Mouse (Mus musculus) thymus, adult 2 months (tissue): Measurements from ENCODE around the gene Rptor. TPM values are rescaled to one million over a fixed set of nuclear protein-coding genes. Genes with fewer than 3 reads are reported as not detected.

Source experiments
- DNase-seq: peaks from one replicate; pipeline ENCODE4 v3.0.0; 2021
- H3K27ac ChIP-seq: fragments of 200-500 bp; 2 replicates; pipeline ENCODE4 v1.5.1; 2012; ENCODE audit warnings: low read length, control low read depth; ENCODE audit not compliant: control insufficient read depth, insufficient read depth
- H3K27me3 ChIP-seq: fragments of 200-500 bp; 2 replicates; pipeline ENCODE4 v1.6.1; 2012; ENCODE audit warnings: mild to moderate bottlenecking, low read length, moderate library complexity, mixed read lengths; ENCODE audit not compliant: control insufficient read depth, insufficient read depth
- H3K36me3 ChIP-seq: fragments of 200-500 bp; 2 replicates; pipeline ENCODE4 v1.6.1; 2012; ENCODE audit warnings: mild to moderate bottlenecking, low read length, moderate library complexity; ENCODE audit not compliant: control insufficient read depth, insufficient read depth
- H3K4me1 ChIP-seq: fragments of 200-500 bp; replicated peaks from 2 replicates; pipeline ENCODE4 v1.6.1; 2012; ENCODE audit warnings: low read length; ENCODE audit not compliant: control insufficient read depth, insufficient read depth
- H3K4me3 ChIP-seq: fragments of 200-500 bp; 2 replicates; pipeline ENCODE4 v1.5.1; 2012; ENCODE audit warnings: mild to moderate bottlenecking, low read length, control low read depth, moderate library complexity; ENCODE audit not compliant: control insufficient read depth, insufficient read depth
- CTCF ChIP-seq: fragments of 200-500 bp; IDR thresholded peaks from 2 replicates; pipeline ENCODE4 v1.5.1; 2012; ENCODE audit warnings: mild to moderate bottlenecking, control low read depth, low read length, moderate library complexity, borderline replicate concordance; ENCODE audit not compliant: control insufficient read depth, poor library complexity, insufficient read depth; ENCODE audit errors: extremely low read depth
- POLR2A ChIP-seq: fragments of 200-500 bp; IDR thresholded peaks from 2 replicates; pipeline ENCODE4 v1.6.1; 2012; ENCODE audit warnings: mild to moderate bottlenecking, low read length, control low read depth, moderate library complexity; ENCODE audit not compliant: control insufficient read depth, poor library complexity, insufficient read depth; ENCODE audit errors: extremely low read depth
- WGBS: fragments of 180-500 bp; shearing (Covaris S2); methylation state at CpG from one replicate; pipeline ENCODE4 v1.1.7; 2018; 5-methylcytosine and 5-hydroxymethylcytosine counted together
- polyA plus RNA-seq: library from polyadenylated mRNA; depleted of rRNA; stranded (reverse); fragments of >200 nt; gene quantifications from 2 replicates; pipeline ENCODE4 v1.2.3, GENCODE M21; 2012; rRNA removed

Rptor gene
- polyA plus RNA-seq, 1 experiment = 58.7 TPM

- H3K27ac ChIP-seq = no peak overlapping the region
- no peaks in the 10 kb centered on the region for H3K36me3 ChIP-seq
- TF ChIP-seq POLR2A = no peak
- TF ChIP-seq CTCF = no peak
- 77% methylated on average over 4 of the region's 4 CpGs for WGBS
- H3K27me3 ChIP-seq = no peaks in the 10 kb centered on the region
- H3K4me3 ChIP-seq = no peak overlapping the region
- no peak for DNase-seq
- peaks cover 17% of the 10 kb centered on the region for H3K4me1 ChIP-seq
These were observed 345.6 kb downstream of the Rptor start for GRCm38 (mm10) chr11:119948305-119948704.

- no peak for DNase-seq
These were observed 346.1 kb downstream of the Rptor start for GRCm38 (mm10) chr11:119948803-119949202.

More at GRCm38 (mm10) chr11:119948803-119949202, 346.1 kb downstream of the Rptor start:
- H3K36me3 ChIP-seq = no peaks in the 10 kb centered on the region
- TF ChIP-seq CTCF (no peak), POLR2A (no peak)
- WGBS = 96% methylated on average over 2 of the region's 2 CpGs
- H3K27me3 ChIP-seq = no peaks in the 10 kb centered on the region
- H3K27ac ChIP-seq = no peak overlapping the region
- H3K4me1 ChIP-seq = peaks cover 13% of the 10 kb centered on the region
- no peak overlapping the region for H3K4me3 ChIP-seq

Other genes with a start within 250 kb of the Rptor start
- gene Sgsh, start 247.4 kb upstream of the Rptor start, polyA plus RNA-seq = 28.6 and 36.5 TPM in 2 replicates
- gene Slc26a11, start 247.3 kb upstream of the Rptor start, polyA plus RNA-seq = 19.9 and 21.7 TPM in 2 replicates
- gene Rnf213, start 209.8 kb upstream of the Rptor start, polyA plus RNA-seq = 47.9 and 52.5 TPM in 2 replicates
- 30.7 and 31.1 TPM in 2 replicates for gene Endov, start 111.6 kb upstream of the Rptor start, polyA plus RNA-seq
- 0.85 and 0.89 TPM in 2 replicates for gene Nptx1, start 55.2 kb upstream of the Rptor start, polyA plus RNA-seq